In genomic region chr11:96982355-96982754, GRCm38 (mm10) we compare ENCODE assay signal across 1 mouse cellular context.
TF ChIP-seq lines count a peak whose summit lies in the region.

No protein-coding gene starts in this region.

TF ChIP-seq in myocyte, 11 proteins besides CTCF, POLR2A, EP300 and RAD21 (continued from another document):
- TF ChIP-seq USF1 (IDR thresholded peaks at IDR 0.05; ENCODE audit: low read depth) (no peak), MYOD1 (IDR thresholded peaks at IDR 0.05; ENCODE audit: control insufficient read depth in 1 of 3, insufficient read length in 2 of 3, low read depth in 2 of 3) (peak in 1 of 3 experiments; percentile 8)
TF ChIP-seq in myocyte: peak in this region for 1.
